ENCODE assay signal across 20 mouse cellular contexts in genomic region chr5:136326626-136327025, GRCm38 (mm10).
DNase-seq lines count a peak whose midpoint lies in the region; ATAC-seq and TF ChIP-seq lines count a peak whose summit lies in the region.
"Had no signal": no experiment of that assay in that cellular context is flagged by ENCODE, and none has a peak within 500 bp of the region (broad histone marks: within the 10 kb centered on the region; RNA-seq: fewer than 3 reads in every experiment).

No protein-coding gene starts in this region.

- WGBS in lung, adult 2 months, result 74% methylated on average over 13 of the region's 13 CpGs
- WGBS in heart, embryonic 16.5 days, result 47% methylated on average over 13 of the region's 13 CpGs
- WGBS in thymus, adult 2 months, result 96% methylated on average over 13 of the region's 13 CpGs

- H3K9ac ChIP-seq in heart, embryonic 16.5 days (ENCODE audit: low read length), result no peak overlapping the region
- H3K9ac ChIP-seq: forebrain, embryonic 12.5 days; hindbrain, embryonic 14.5 days; lung, embryonic 14.5 days had no signal

- H3K27ac ChIP-seq in heart, embryonic 16.5 days (ENCODE audit: low read length), result peak overlapping the region; percentile 83
- no peak overlapping the region for H3K27ac ChIP-seq in thymus, adult 2 months (ENCODE audit: control insufficient read depth, insufficient read depth, low read length)
- H3K27ac ChIP-seq: embryonic facial prominence, embryonic 10.5 days; forebrain, embryonic 12.5 days; gastrocnemius, adult 2 months; hindbrain, embryonic 14.5 days; stomach, postnatal 0 days had no signal

- no peak overlapping the region for H3K4me3 ChIP-seq in lung, adult 2 months (replicated peaks; ENCODE audit: extremely low read depth, low read depth, low read length)
- H3K4me3 ChIP-seq in heart, embryonic 16.5 days (ENCODE audit: low read length), result no peak overlapping the region
- no peak overlapping the region for H3K4me3 ChIP-seq in thymus, adult 2 months (ENCODE audit: control insufficient read depth, insufficient read depth, low read length)
- H3K4me3 ChIP-seq: embryonic facial prominence, embryonic 10.5 days; forebrain, embryonic 12.5 days; gastrocnemius, adult 2 months had no signal

- H3K27me3 ChIP-seq in heart, embryonic 16.5 days (ENCODE audit: control insufficient read depth, insufficient read depth, low read length), result no peaks in the 10 kb centered on the region
- no peaks in the 10 kb centered on the region for H3K27me3 ChIP-seq in thymus, adult 2 months (ENCODE audit: control insufficient read depth, insufficient read depth, low read length)
- H3K27me3 ChIP-seq: forebrain, embryonic 12.5 days had no signal

- TF ChIP-seq POLR2A in lung, adult 2 months (IDR thresholded peaks at IDR 0.05; ENCODE audit: borderline replicate concordance, extremely low read depth, low read depth, low read length), result no peak
- no peak for TF ChIP-seq POLR2A in thymus, adult 2 months (IDR thresholded peaks at IDR 0.05; ENCODE audit: control insufficient read depth, extremely low read depth, insufficient read depth, low read length, poor library complexity)

- peaks cover 27% of the 10 kb centered on the region for H3K36me3 ChIP-seq in heart, embryonic 16.5 days (ENCODE audit: control insufficient read depth, insufficient read depth)
- peaks cover 77% of the 10 kb centered on the region for H3K36me3 ChIP-seq in thymus, adult 2 months (ENCODE audit: control insufficient read depth, insufficient read depth, low read length)

- peak; percentile 11 for DNase-seq in lung, postnatal 14 days
- DNase-seq in lung, adult 2 months, result no peak
- peak; percentile 49 to 69 for DNase-seq in heart, adult 9 months (ENCODE audit: low spot score in 2 of 2)
- DNase-seq in lung, postnatal 25 days (ENCODE audit: low spot score), result peak; percentile 17
- DNase-seq in spleen, postnatal 10 days (ENCODE audit: low spot score in 2 of 2), result no peak
- no peak for DNase-seq in thymus, adult 2 months
- DNase-seq: adrenal gland, postnatal 10 days; cerebellum, adult 11-12 months; cerebellum, postnatal 36 days; gastrocnemius, adult 2 months; kidney, adult 9 months; lung, embryonic 14.5 days; retina, postnatal 1 day; right cerebral cortex, postnatal 4 days had no signal

- no peaks in the 10 kb centered on the region for H3K9me3 ChIP-seq in heart, embryonic 16.5 days (replicated peaks; ENCODE audit: control insufficient read depth, low read length)
- H3K9me3 ChIP-seq: embryonic facial prominence, embryonic 10.5 days; forebrain, embryonic 12.5 days had no signal

- no peak for TF ChIP-seq CTCF in lung, adult 2 months (IDR thresholded peaks at IDR 0.05; ENCODE audit: insufficient read depth, low read length)
- TF ChIP-seq CTCF in thymus, adult 2 months (IDR thresholded peaks at IDR 0.05; ENCODE audit: borderline replicate concordance, control insufficient read depth, extremely low read depth, insufficient read depth, low read length, poor library complexity), result no peak

- H3K4me1 ChIP-seq in lung, adult 2 months (ENCODE audit: control insufficient read depth, insufficient read depth, low read length), result no peaks in the 10 kb centered on the region
- H3K4me1 ChIP-seq in heart, embryonic 16.5 days (ENCODE audit: control insufficient read depth, insufficient read depth, low read length), result peaks cover 13% of the 10 kb centered on the region
- no peaks in the 10 kb centered on the region for H3K4me1 ChIP-seq in thymus, adult 2 months (replicated peaks; ENCODE audit: control insufficient read depth, insufficient read depth, low read length)
- H3K4me1 ChIP-seq: embryonic facial prominence, embryonic 10.5 days; forebrain, embryonic 12.5 days had no signal

- ATAC-seq in heart, embryonic 16.5 days (replicated peaks; ENCODE audit: extremely low read depth, insufficient read depth, low FRiP score), result peak; percentile 50

- peak overlapping the region; percentile 16; the same call in 1 of the 2 replicates for H3K4me2 ChIP-seq in heart, embryonic 16.5 days (ENCODE audit: low read depth, low read length)
- H3K4me2 ChIP-seq: forebrain, embryonic 12.5 days; hindbrain, embryonic 14.5 days; liver, embryonic 11.5 days; lung, embryonic 14.5 days had no signal

Comparison
In these comparisons a context has a peak if more than half of its experiments do, and no peak if none do; other contexts are left out.
1. DNase-seq: peak in lung, postnatal 14 days (single experiment), heart, adult 9 months (2 of 2) and lung, postnatal 25 days (single experiment); none in lung, adult 2 months (single experiment), spleen, postnatal 10 days (0 of 2) and thymus, adult 2 months (single experiment).